Mouse (Mus musculus) liver, embryonic 12.5 days (tissue): ENCODE data around the gene Gm20865. TPM values are rescaled to one million over a fixed set of nuclear protein-coding genes. Genes with fewer than 3 reads are reported as not detected.
"Not testable (repeated sequence)": the region's sequence is repeated elsewhere in the genome, so short reads cannot be mapped to it uniquely, and the experiment has no call there.

ENCODE experiments used
- ATAC-seq: fragments of 200-750 bp; cut with Nextera tagmentation; 2 replicates; pipeline ENCODE4 v1.8.0; 2017; ENCODE audit warnings: moderate number of reproducible peaks, mild to moderate bottlenecking, moderate library complexity
- H3K27ac ChIP-seq: fragments of 300-500 bp; sonication (generic); 2 replicates; pipeline ENCODE4 v1.5.1; 2016; ENCODE audit warnings: mild to moderate bottlenecking
- H3K27me3 ChIP-seq: fragments of 300-500 bp; sonication (generic); replicated peaks from 2 replicates; pipeline ENCODE4 v1.6.1; 2016; ENCODE audit warnings: mild to moderate bottlenecking, moderate library complexity
- H3K36me3 ChIP-seq: fragments of 300-500 bp; sonication (generic); 2 replicates; pipeline ENCODE4 v1.6.1; 2016; ENCODE audit warnings: mild to moderate bottlenecking, moderate library complexity
- H3K4me1 ChIP-seq: fragments of 300-500 bp; sonication (generic); 2 replicates; pipeline ENCODE4 v1.6.1; 2016
- H3K4me2 ChIP-seq: fragments of 300-500 bp; sonication (generic); 2 replicates; pipeline ENCODE4 v1.6.1; 2016; ENCODE audit warnings: mild to moderate bottlenecking, moderate library complexity
- H3K4me3 ChIP-seq: fragments of 300-500 bp; sonication (generic); 2 replicates; pipeline ENCODE4 v1.5.1; 2016; ENCODE audit warnings: mild to moderate bottlenecking, moderate library complexity
- H3K9ac ChIP-seq: fragments of 300-500 bp; sonication (generic); 2 replicates; pipeline ENCODE4 v1.6.1; 2016; ENCODE audit warnings: mild to moderate bottlenecking, moderate library complexity
- H3K9me3 ChIP-seq: fragments of 300-500 bp; sonication (generic); replicated peaks from 2 replicates; pipeline ENCODE4 v1.6.1; 2016; ENCODE audit warnings: mild to moderate bottlenecking, moderate library complexity
- WGBS: fragments of 180-500 bp; shearing (Covaris S2); methylation state at CpG from one replicate; pipeline ENCODE4 v1.1.7; 2016; ENCODE audit not compliant: insufficient replicate concordance; 5-methylcytosine and 5-hydroxymethylcytosine counted together
- polyA plus RNA-seq: library from polyadenylated mRNA; unstranded; fragments of >200 nt; fragmentation: Nextera tagmentation; extraction: Ambion mirVana; gene quantifications from 2 replicates; pipeline ENCODE4 v1.2.1, GENCODE M21; 2016

Gm20865 gene
- not detected in 2 replicates for polyA plus RNA-seq

DNA sequence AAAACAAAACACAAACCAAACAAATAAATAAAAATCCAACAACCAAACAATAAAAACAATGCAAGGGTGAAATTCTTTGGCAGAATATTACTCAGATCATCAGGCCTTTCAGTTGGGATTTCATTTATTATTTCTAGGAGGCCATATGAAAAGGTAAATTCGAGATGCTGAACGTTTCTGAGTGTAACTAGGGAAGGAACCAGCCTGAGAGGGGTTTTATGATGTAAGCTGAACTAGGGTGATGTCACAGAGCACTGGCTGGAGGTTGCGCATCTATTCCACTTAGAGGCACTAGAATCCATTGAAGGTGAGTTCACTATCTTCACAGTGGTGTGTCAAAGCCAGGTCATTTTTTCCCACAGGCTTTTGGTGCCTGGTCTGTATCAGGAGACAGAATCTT lies at the start of gene Gm20865:
Gene Gm20865, plus strand, starts transcription at position 301 of the 400 bp plus-strand sequence.
- H3K9me3 ChIP-seq, H3K36me3 ChIP-seq, H3K27ac ChIP-seq, H3K9ac ChIP-seq, H3K4me1 ChIP-seq, H3K4me3 ChIP-seq, ATAC-seq, H3K27me3 ChIP-seq, H3K4me2 ChIP-seq: not testable (repeated sequence)
- WGBS: no CpG with 5 or more reads among the region's 3 CpGs

Other genes with a start within 250 kb of the Gm20865 start
- gene Gm29866, start 247.9 kb upstream of the Gm20865 start, polyA plus RNA-seq: not detected in 2 replicates
- not detected in 2 replicates for gene Gm20909, start 77.0 kb upstream of the Gm20865 start, polyA plus RNA-seq